Mouse (Mus musculus) C2C12 (cell line): ENCODE measurements around the gene Daam1.

ENCODE experiments used
- CTCF ChIP-seq: IDR thresholded peaks from one replicate; pipeline ENCODE4 v1.5.1; 2011; ENCODE audit not compliant: control insufficient read depth, insufficient read depth, insufficient read length
- MYOG ChIP-seq: IDR thresholded peaks from one replicate; pipeline ENCODE4 v1.6.1; 2011; ENCODE audit not compliant: control insufficient read depth, insufficient read length; ENCODE audit errors: extremely low read depth

- TF ChIP-seq CTCF: no peak
- TF ChIP-seq MYOG: no peak
These were observed 157.0 kb downstream of the Daam1 start for GRCm38 (mm10) chr12:71987885-71988284.
